Mouse (Mus musculus): Measurements from ENCODE around the gene Sbno2. TPM values are rescaled to one million over a fixed set of nuclear protein-coding genes. Genes with fewer than 3 reads are reported as not detected.

Sbno2 gene
- polyA plus RNA-seq, 1 experiment from 2014 or later = 17.2 TPM

DNA sequence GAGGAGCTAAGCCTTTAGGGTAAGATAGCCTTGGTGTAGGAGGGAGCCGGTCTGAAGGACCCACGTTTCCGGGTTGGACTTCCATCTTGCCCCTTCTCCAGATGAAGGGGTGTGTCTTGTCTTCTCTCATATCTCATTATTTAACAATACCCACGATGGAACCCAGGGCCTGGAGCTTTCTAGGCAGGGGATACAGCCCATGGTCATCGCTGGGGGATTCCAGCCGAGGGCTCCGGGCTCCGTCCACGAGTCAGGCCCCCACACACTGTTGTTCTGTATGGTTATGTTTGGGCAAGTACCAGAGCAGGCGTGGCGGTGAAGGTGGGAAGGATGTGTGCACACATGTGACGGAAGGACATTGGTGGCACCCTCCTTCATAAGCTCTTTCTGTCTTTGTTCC lies 38.8 kb upstream of the Sbno2 start:
- no peak overlapping the region for H3K4me3 ChIP-seq (replicated peaks; ENCODE audit: low read length)
- H3K27me3 ChIP-seq (ENCODE audit: control insufficient read depth, insufficient read depth, low read length) = no peaks in the 10 kb centered on the region
- H3K4me1 ChIP-seq (ENCODE audit: control insufficient read depth, insufficient read depth, low read length) = peaks cover 51% of the 10 kb centered on the region
- H3K9ac ChIP-seq (ENCODE audit: low read length) = no peak overlapping the region
- H3K9me3 ChIP-seq (replicated peaks; ENCODE audit: control insufficient read depth, low read length) = no peaks in the 10 kb centered on the region
- H3K36me3 ChIP-seq (ENCODE audit: control insufficient read depth, insufficient read depth, low read length) = peaks cover 13% of the 10 kb centered on the region; the same call in 1 of the 2 replicates
- H3K4me2 ChIP-seq (ENCODE audit: low read depth, low read length) = no peak overlapping the region
- H3K27ac ChIP-seq (ENCODE audit: low read length) = no peak overlapping the region
- ATAC-seq (ENCODE audit: insufficient read depth, low FRiP score) = no peak
- WGBS = 90% methylated on average over 12 of the region's 12 CpGs

DNA sequence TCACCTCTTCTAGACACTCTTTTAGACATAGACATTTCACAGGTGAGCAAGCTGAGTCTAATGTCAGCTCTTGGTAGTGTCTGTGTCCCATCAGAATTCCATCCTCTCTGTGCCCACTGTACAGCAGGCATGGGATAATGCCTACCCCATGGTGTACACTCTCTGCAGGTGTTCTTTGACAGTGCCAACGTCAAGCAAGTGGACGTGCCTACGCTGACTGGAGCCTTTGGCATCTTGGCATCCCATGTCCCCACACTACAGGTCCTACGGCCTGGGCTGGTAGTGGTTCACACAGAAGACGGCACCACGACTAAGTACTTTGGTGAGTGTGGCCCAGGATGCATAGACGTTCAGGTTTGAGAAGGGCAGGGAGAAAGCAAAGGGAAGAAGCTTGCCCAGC lies 38.3 kb upstream of the Sbno2 start:
- peaks cover 13% of the 10 kb centered on the region; the same call in 1 of the 2 replicates for H3K36me3 ChIP-seq (ENCODE audit: control insufficient read depth, insufficient read depth, low read length)
- no peak for ATAC-seq (ENCODE audit: insufficient read depth, low FRiP score)
- no peak overlapping the region for H3K4me3 ChIP-seq (replicated peaks; ENCODE audit: low read length)
- 90% methylated on average over 7 of the region's 7 CpGs for WGBS
- peaks cover 51% of the 10 kb centered on the region for H3K4me1 ChIP-seq (ENCODE audit: control insufficient read depth, insufficient read depth, low read length)
- H3K9me3 ChIP-seq (replicated peaks; ENCODE audit: control insufficient read depth, low read length) = no peaks in the 10 kb centered on the region
- no peaks in the 10 kb centered on the region for H3K27me3 ChIP-seq (ENCODE audit: control insufficient read depth, insufficient read depth, low read length)
- no peak overlapping the region for H3K4me2 ChIP-seq (ENCODE audit: low read depth, low read length)
- H3K27ac ChIP-seq (ENCODE audit: low read length) = no peak overlapping the region
- no peak overlapping the region for H3K9ac ChIP-seq (ENCODE audit: low read length)

DNA sequence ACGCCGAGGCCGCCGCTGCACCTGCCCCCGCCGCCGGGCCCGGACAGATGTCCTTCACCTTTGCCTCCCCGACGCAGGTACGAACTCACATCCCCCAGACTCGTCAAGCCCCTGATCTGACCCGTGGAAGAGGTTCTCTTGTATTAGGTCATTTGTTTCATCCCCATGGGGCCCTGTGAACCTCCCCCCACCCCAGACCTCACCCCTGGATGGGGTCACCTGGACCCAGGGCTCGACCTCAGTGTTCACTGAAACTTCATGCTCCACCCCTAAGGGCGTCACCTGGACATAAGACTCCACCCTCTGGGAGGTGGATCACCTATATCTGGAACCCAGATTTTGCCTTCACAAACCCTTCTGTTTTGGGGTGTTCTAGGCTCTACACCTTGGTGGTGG lies 37.2 kb upstream of the Sbno2 start:
- peak overlapping the region; percentile 98 for H3K4me2 ChIP-seq (ENCODE audit: low read depth, low read length)
- H3K9me3 ChIP-seq (replicated peaks; ENCODE audit: control insufficient read depth, low read length) = no peaks in the 10 kb centered on the region
- H3K9ac ChIP-seq (ENCODE audit: low read length) = peak overlapping the region; percentile 97
- no peaks in the 10 kb centered on the region; the same call in 1 of the 2 replicates for H3K27me3 ChIP-seq (ENCODE audit: control insufficient read depth, insufficient read depth, low read length)
- peak overlapping the region; percentile 85 for H3K4me3 ChIP-seq (replicated peaks; ENCODE audit: low read length)
- H3K4me1 ChIP-seq (ENCODE audit: control insufficient read depth, insufficient read depth, low read length) = peaks cover 58% of the 10 kb centered on the region
- peaks cover 13% of the 10 kb centered on the region; the same call in 1 of the 2 replicates for H3K36me3 ChIP-seq (ENCODE audit: control insufficient read depth, insufficient read depth, low read length)
- no peak for ATAC-seq (ENCODE audit: insufficient read depth, low FRiP score)
- WGBS = under 1% methylated on average over 15 of the region's 15 CpGs
- peak overlapping the region; percentile 94 for H3K27ac ChIP-seq (ENCODE audit: low read length)

DNA sequence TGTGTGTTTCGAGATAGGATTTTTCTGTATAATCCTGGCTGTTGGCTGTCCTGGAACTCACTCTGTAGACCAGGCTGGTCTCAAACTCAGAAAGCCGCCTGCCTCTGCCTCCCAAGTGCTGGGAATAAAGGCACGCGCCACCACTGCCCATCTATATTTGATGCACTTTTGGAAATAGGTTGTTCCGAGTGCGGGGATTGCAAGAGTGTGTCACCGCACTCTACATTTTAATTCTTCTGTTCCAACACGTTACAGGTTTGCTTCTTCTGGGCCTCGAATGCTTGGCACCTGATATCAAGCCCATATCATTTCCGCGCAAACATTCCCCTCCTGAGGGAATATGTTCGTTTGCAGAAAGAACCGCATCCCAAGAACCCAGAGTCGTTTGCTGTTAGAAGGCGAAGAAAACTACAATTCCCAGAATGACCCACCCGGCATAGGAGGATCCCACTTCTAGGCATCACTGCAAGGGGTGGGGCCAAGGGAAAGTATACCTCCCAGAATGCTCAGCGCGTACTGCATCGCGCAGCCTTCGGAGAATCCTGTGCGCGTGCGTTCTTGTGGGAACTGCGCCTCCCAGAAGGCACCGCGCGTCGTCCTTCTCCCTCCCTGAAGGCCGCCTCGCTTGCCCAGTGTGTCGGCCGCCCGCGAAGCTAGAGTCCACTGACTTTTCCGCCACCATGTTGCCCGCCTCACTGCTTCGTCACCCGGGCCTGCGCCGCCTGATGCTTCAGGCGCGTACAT lies 36.6 kb upstream of the Sbno2 start:
- H3K27ac ChIP-seq (ENCODE audit: low read length) = peak overlapping the region; percentile 94
- WGBS = under 1% methylated on average over 43 of the region's 43 CpGs
- peaks cover 59% of the 10 kb centered on the region for H3K4me1 ChIP-seq (ENCODE audit: control insufficient read depth, insufficient read depth, low read length)

DNA sequence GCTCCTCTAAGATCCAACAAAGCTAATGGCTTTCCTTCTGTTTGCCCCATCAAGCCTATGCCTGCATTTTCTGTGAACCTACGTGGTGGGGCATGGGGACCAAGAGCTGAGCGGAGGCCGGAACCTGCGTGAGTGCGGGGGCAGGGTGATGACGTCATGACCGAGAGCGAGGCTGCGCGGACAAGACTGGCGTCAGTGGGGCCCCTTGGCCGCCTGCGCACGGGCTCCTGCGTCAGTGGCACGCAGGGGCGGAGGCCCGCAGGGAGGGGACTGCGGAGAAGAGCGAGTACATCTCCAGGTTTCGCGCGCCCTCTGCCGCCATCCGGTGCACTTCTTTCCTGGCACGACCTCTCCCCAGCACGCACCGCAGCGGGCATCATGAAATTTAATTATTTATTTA lies 35.9 kb upstream of the Sbno2 start:
- Histone ChIP-seq H3K4me2 (ENCODE audit: low read depth, low read length) (peak overlapping the region; percentile 98), H3K27ac (ENCODE audit: low read length) (peak overlapping the region; percentile 94), H3K9me3 (replicated peaks; ENCODE audit: control insufficient read depth, low read length) (no peaks in the 10 kb centered on the region), H3K27me3 (ENCODE audit: control insufficient read depth, insufficient read depth, low read length) (peaks cover 3% of the 10 kb centered on the region; the same call in 1 of the 2 replicates), H3K4me3 (replicated peaks; ENCODE audit: low read length) (peak overlapping the region; percentile 85), H3K9ac (ENCODE audit: low read length) (peak overlapping the region; percentile 71), H3K4me1 (ENCODE audit: control insufficient read depth, insufficient read depth, low read length) (peaks cover 55% of the 10 kb centered on the region), H3K36me3 (ENCODE audit: control insufficient read depth, insufficient read depth, low read length) (peaks cover 13% of the 10 kb centered on the region; the same call in 1 of the 2 replicates)
- 0% methylated on average over 29 of the region's 29 CpGs for WGBS
- ATAC-seq (ENCODE audit: insufficient read depth, low FRiP score) = peak; percentile 75

More for the DNA sequence above, 36.6 kb upstream of the Sbno2 start:
- Histone ChIP-seq H3K9ac (ENCODE audit: low read length) (peak overlapping the region; percentile 97), H3K4me3 (replicated peaks; ENCODE audit: low read length) (peak overlapping the region; percentile 85), H3K36me3 (ENCODE audit: control insufficient read depth, insufficient read depth, low read length) (peaks cover 13% of the 10 kb centered on the region; the same call in 1 of the 2 replicates), H3K9me3 (replicated peaks; ENCODE audit: control insufficient read depth, low read length) (no peaks in the 10 kb centered on the region), H3K4me2 (ENCODE audit: low read depth, low read length) (peak overlapping the region; percentile 98), H3K27me3 (ENCODE audit: control insufficient read depth, insufficient read depth, low read length) (peaks cover under 1% of the 10 kb centered on the region; the same call in 1 of the 2 replicates)
- ATAC-seq (ENCODE audit: insufficient read depth, low FRiP score) = peak; percentile 88

DNA sequence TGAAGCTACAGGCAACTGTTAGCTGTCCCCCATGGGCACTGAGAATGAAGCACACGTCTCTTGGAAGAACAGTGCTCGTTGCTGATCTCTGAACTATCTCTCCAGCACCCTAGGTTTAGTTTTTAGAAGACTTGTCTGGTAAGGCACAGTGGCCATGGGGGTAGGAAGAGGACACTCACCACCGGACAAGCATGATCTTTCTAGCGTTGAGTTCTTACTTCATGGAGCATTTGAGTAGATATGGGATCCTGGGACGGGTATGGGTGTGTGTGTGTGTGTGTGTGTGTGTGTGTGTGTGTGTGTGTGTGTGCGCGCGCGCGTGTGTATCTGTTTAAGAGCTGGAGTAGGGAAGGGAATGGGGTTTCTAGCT lies 35.3 kb upstream of the Sbno2 start, which contains the start of gene Cbarp:
Gene Cbarp (minus strand): TSS at position 170 of the 370 bp plus-strand sequence.
- no peak for ATAC-seq (ENCODE audit: insufficient read depth, low FRiP score)
- Histone ChIP-seq H3K9ac (ENCODE audit: low read length) (peak within 1 kb of the TSS; percentile 71), H3K4me3 (replicated peaks; ENCODE audit: low read length) (peak within 1 kb of the TSS; percentile 85), H3K9me3 (replicated peaks; ENCODE audit: control insufficient read depth, low read length) (no peaks in the 10 kb centered on the region), H3K27me3 (ENCODE audit: control insufficient read depth, insufficient read depth, low read length) (peaks cover 3% of the 10 kb centered on the region; the same call in 1 of the 2 replicates), H3K27ac (ENCODE audit: low read length) (peak within 1 kb of the TSS; percentile 94), H3K4me1 (ENCODE audit: control insufficient read depth, insufficient read depth, low read length) (peaks cover 49% of the 10 kb centered on the region), H3K4me2 (ENCODE audit: low read depth, low read length) (peak within 1 kb of the TSS; percentile 98), H3K36me3 (ENCODE audit: control insufficient read depth, insufficient read depth, low read length) (peaks cover 11% of the 10 kb centered on the region; the same call in 1 of the 2 replicates)
- 70% methylated on average over 10 of the region's 10 CpGs for WGBS

DNA sequence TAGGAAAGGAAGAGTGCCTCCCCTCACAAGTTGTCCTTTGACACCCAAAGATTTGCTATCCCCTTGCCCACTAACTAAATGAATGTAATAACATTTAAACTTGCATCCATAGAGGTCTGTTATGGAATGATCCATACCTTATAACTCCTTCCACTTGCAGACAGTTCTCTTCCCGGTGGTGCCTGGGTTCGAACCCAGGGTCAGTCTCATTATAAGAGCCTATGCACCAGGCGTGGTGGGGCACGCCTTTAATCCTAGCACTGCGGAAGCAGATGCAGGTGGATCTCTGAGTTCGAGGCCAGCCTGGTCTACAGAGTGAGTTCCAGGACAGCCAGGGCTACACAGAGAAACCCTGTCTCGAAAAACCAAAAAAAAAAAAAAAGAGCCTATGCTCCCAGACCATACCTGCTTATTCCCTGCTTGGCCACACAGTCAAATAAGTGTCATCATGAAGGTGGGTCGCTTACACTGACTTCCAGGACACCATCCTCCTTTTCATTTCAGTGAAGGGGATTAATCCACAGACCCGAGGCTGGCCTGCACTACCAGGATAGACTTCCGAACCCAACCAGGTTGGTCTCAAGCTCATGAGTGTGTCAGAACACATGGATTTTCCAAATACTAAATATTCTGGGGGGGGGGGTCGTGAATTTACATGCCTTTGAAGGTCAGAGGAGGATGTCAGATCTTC lies 34.7 kb upstream of the Sbno2 start:
- H3K4me3 ChIP-seq (replicated peaks; ENCODE audit: low read length) = no peak overlapping the region
- no peak overlapping the region for H3K27ac ChIP-seq (ENCODE audit: low read length)
- no peak overlapping the region for H3K4me2 ChIP-seq (ENCODE audit: low read depth, low read length)
- peaks cover 3% of the 10 kb centered on the region; the same call in 1 of the 2 replicates for H3K27me3 ChIP-seq (ENCODE audit: control insufficient read depth, insufficient read depth, low read length)
- H3K4me1 ChIP-seq (ENCODE audit: control insufficient read depth, insufficient read depth, low read length) = peaks cover 43% of the 10 kb centered on the region
- no peak for ATAC-seq (ENCODE audit: insufficient read depth, low FRiP score)
- peaks cover 8% of the 10 kb centered on the region; the same call in 1 of the 2 replicates for H3K36me3 ChIP-seq (ENCODE audit: control insufficient read depth, insufficient read depth, low read length)
- WGBS = 72% methylated on average over 11 of the region's 11 CpGs
- H3K9ac ChIP-seq (ENCODE audit: low read length) = no peak overlapping the region
- H3K9me3 ChIP-seq (replicated peaks; ENCODE audit: control insufficient read depth, low read length) = no peaks in the 10 kb centered on the region

DNA sequence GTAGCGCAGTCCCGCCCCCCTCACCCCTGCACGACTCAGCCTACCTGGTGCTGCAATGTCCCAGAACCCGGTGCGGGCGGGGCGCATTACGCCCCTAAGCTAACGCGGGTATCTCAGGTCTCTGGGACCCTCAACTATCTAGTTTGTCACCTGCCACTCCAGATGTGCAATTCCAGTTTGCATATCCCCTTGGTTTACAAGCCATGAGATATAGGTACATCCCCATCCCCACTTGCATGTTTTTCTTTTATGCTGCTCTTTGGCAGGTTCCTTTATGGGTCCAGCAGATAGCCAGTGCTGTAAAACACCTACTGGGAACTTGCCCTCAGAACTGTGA lies 34.0 kb upstream of the Sbno2 start:
- Histone ChIP-seq H3K27me3 (ENCODE audit: control insufficient read depth, insufficient read depth, low read length) (peaks cover 3% of the 10 kb centered on the region; the same call in 1 of the 2 replicates), H3K36me3 (ENCODE audit: control insufficient read depth, insufficient read depth, low read length) (0 out of 2 replicates have a peak, but pooled peaks cover 6% of the 10 kb centered on the region), H3K4me2 (ENCODE audit: low read depth, low read length) (peak overlapping the region; percentile 99), H3K4me3 (replicated peaks; ENCODE audit: low read length) (peak overlapping the region; percentile 67), H3K27ac (ENCODE audit: low read length) (peak overlapping the region; percentile 82), H3K4me1 (ENCODE audit: control insufficient read depth, insufficient read depth, low read length) (peaks cover 36% of the 10 kb centered on the region), H3K9me3 (replicated peaks; ENCODE audit: control insufficient read depth, low read length) (no peaks in the 10 kb centered on the region), H3K9ac (ENCODE audit: low read length) (peak overlapping the region; percentile 86)
- ATAC-seq (ENCODE audit: insufficient read depth, low FRiP score) = no peak; the same call in 1 of the 2 replicates
- 4% methylated on average over 8 of the region's 10 CpGs for WGBS
